Comparison of ENCODE assay signal across 22 mouse cellular contexts in the genomic region with DNA sequence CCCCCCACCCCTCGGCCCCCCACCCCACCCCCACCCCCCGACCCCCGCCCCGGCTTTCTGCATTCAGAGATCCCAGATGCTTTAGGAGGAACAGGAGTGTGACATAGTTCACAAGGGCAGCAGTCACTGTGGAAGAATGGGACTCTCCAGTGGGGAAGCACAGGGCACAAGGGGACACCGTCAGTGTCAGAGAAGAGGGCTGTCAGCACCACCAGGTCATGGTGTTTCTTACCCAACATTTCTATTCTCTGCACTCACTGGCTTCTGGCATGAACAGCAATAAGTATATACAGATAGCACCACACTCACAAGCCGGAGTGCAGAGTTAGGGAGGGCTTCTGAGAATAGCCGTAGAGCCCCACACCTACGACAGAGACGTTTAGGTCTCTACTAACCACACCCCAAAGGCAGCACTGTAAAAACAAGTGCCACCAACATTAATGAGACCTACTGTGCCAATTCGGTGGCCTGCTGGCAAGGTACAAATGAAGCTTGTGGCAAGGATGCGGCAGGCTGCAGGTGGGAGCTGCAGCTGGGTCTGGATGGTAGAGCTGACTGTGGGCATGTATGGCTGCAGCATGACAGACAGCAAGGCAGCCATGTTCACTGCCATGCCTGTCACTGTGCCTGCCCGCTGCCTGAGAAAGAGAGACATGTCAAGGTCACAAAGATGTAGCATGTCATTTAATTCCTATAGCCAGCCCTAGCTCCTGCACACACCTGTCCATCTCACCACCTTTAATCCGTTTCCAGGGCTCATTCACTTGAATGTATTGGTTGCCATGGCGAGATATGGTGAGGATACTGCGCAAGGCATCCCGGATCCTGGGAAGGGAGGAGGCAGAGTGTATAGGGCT. TPM values are rescaled to one million over a fixed set of nuclear protein-coding genes. Genes with fewer than 3 reads are reported as not detected.
DNase-seq lines count a peak whose midpoint lies in the region; ATAC-seq lines count a peak whose summit lies in the region.
"Had no signal": no experiment of that assay in that cellular context is flagged by ENCODE, and none has a peak within 500 bp of the region (broad histone marks: within the 10 kb centered on the region; RNA-seq: fewer than 3 reads in every experiment).

No protein-coding gene starts in this region.

- 0 out of 2 replicates have a peak overlapping the region, but pooled peaks have one; percentile 6 for H3K27ac ChIP-seq in forebrain, embryonic 14.5 days (ENCODE audit: low read depth, low read length)
- H3K27ac ChIP-seq in forebrain, embryonic 13.5 days: no peak overlapping the region
- peak overlapping the region; percentile 46 for H3K27ac ChIP-seq in heart, embryonic 13.5 days (replicated peaks)
- H3K27ac ChIP-seq: embryonic facial prominence, embryonic 15.5 days; forebrain, embryonic 10.5 days; hindbrain, embryonic 10.5 days; hindbrain, postnatal 0 days; kidney, embryonic 15.5 days had no signal

- no peak for ATAC-seq in forebrain, embryonic 14.5 days
- no peak for ATAC-seq in forebrain, embryonic 13.5 days
- no peak for ATAC-seq in heart, embryonic 13.5 days (ENCODE audit: extremely low read depth, insufficient number of reproducible peaks, low FRiP score, low TSS enrichment)
- no peak for ATAC-seq in megakaryocyte, adult 5-6 weeks (ENCODE audit: poor library complexity, severe bottlenecking)
- ATAC-seq: hindbrain, postnatal 0 days; intestine, postnatal 0 days; lung, postnatal 0 days; midbrain, embryonic 16.5 days had no signal

- H3K4me2 ChIP-seq in forebrain, embryonic 14.5 days (ENCODE audit: low read length): no peak overlapping the region
- H3K4me2 ChIP-seq in forebrain, embryonic 13.5 days: no peak overlapping the region
- H3K4me2 ChIP-seq in heart, embryonic 13.5 days: no peak overlapping the region
- H3K4me2 ChIP-seq: embryonic facial prominence, embryonic 15.5 days; kidney, embryonic 15.5 days had no signal

- no peaks in the 10 kb centered on the region for H3K9me3 ChIP-seq in forebrain, embryonic 14.5 days (replicated peaks; ENCODE audit: control insufficient read depth, low read length)
- no peaks in the 10 kb centered on the region for H3K9me3 ChIP-seq in forebrain, embryonic 13.5 days (replicated peaks)
- no peaks in the 10 kb centered on the region for H3K9me3 ChIP-seq in heart, embryonic 13.5 days
- H3K9me3 ChIP-seq in megakaryocyte, embryonic 14.5 days: no peaks in the 10 kb centered on the region
- H3K9me3 ChIP-seq: embryonic facial prominence, embryonic 15.5 days; forebrain, embryonic 10.5 days; hindbrain, embryonic 10.5 days; kidney, embryonic 15.5 days had no signal

- peaks cover 94% of the 10 kb centered on the region for H3K36me3 ChIP-seq in forebrain, embryonic 14.5 days (ENCODE audit: control insufficient read depth, insufficient read depth, low read length)
- H3K36me3 ChIP-seq in forebrain, embryonic 13.5 days (ENCODE audit: poor library complexity, severe bottlenecking): peaks cover 90% of the 10 kb centered on the region
- peaks cover 92% of the 10 kb centered on the region for H3K36me3 ChIP-seq in heart, embryonic 13.5 days
- H3K36me3 ChIP-seq in megakaryocyte, embryonic 14.5 days (replicated peaks; ENCODE audit: low read length): peaks cover 99% of the 10 kb centered on the region

- 92% methylated on average over 16 of the region's 16 CpGs for WGBS in forebrain, embryonic 14.5 days
- WGBS in forebrain, embryonic 13.5 days: 88% methylated on average over 16 of the region's 16 CpGs
- 66% methylated on average over 16 of the region's 16 CpGs for WGBS in heart, embryonic 13.5 days

- no peak overlapping the region for H3K4me3 ChIP-seq in forebrain, embryonic 14.5 days (ENCODE audit: low read depth, low read length)
- H3K4me3 ChIP-seq in forebrain, embryonic 13.5 days: no peak overlapping the region
- H3K4me3 ChIP-seq in heart, embryonic 13.5 days: no peak overlapping the region
- H3K4me3 ChIP-seq in megakaryocyte, embryonic 14.5 days (replicated peaks): peak overlapping the region; percentile 55
- H3K4me3 ChIP-seq: embryonic facial prominence, embryonic 15.5 days; forebrain, embryonic 10.5 days; hindbrain, embryonic 10.5 days; kidney, embryonic 15.5 days had no signal

- H3K9ac ChIP-seq in forebrain, embryonic 14.5 days (ENCODE audit: low read length): no peak overlapping the region
- no peak overlapping the region for H3K9ac ChIP-seq in forebrain, embryonic 13.5 days
- H3K9ac ChIP-seq in heart, embryonic 13.5 days: 0 out of 2 replicates have a peak overlapping the region, but pooled peaks have one; percentile 5
- H3K9ac ChIP-seq: embryonic facial prominence, embryonic 15.5 days; kidney, embryonic 15.5 days had no signal

- no peaks in the 10 kb centered on the region for H3K27me3 ChIP-seq in forebrain, embryonic 14.5 days (replicated peaks; ENCODE audit: control insufficient read depth, insufficient read depth, low read length)
- no peaks in the 10 kb centered on the region for H3K27me3 ChIP-seq in forebrain, embryonic 13.5 days
- H3K27me3 ChIP-seq in heart, embryonic 13.5 days (replicated peaks): no peaks in the 10 kb centered on the region
- H3K27me3 ChIP-seq in megakaryocyte, embryonic 14.5 days (replicated peaks): no peaks in the 10 kb centered on the region
- H3K27me3 ChIP-seq: embryonic facial prominence, embryonic 15.5 days; kidney, embryonic 15.5 days had no signal

- no peaks in the 10 kb centered on the region; the same call in 1 of the 2 replicates for H3K4me1 ChIP-seq in forebrain, embryonic 14.5 days (ENCODE audit: control insufficient read depth, insufficient read depth, low read length)
- peaks cover 12% of the 10 kb centered on the region for H3K4me1 ChIP-seq in forebrain, embryonic 13.5 days
- H3K4me1 ChIP-seq in heart, embryonic 13.5 days: peaks cover 49% of the 10 kb centered on the region
- H3K4me1 ChIP-seq in megakaryocyte, embryonic 14.5 days: peaks cover 53% of the 10 kb centered on the region

- DNase-seq in forebrain, embryonic 14.5 days (ENCODE audit: low spot score): no peak
- DNase-seq in heart, adult 11 months: no peak
- no peak for DNase-seq in yolk sac, embryonic 10.5 days (ENCODE audit: low spot score)
- DNase-seq: adrenal gland, adult 2 months; cerebellum, adult 9-11 months; gastrocnemius, postnatal 25 days; right cerebral cortex, postnatal 14 days; spleen, adult 18-20 months; thymus, postnatal 25 days had no signal

RNA-seq across cellular contexts. Expression of a gene that starts 8.4 kb away (rescaled TPM):
- polyA plus RNA-seq in forebrain, embryonic 14.5 days (2014; fragmentation: Nextera tagmentation; extraction: Ambion mirVana): 8.4 and 11.2 TPM in 2 replicates
- 13.6 and 16.7 TPM in 2 replicates for polyA plus RNA-seq in forebrain, embryonic 13.5 days (2015; fragmentation: Nextera tagmentation; extraction: Ambion mirVana)
- polyA plus RNA-seq in heart, embryonic 13.5 days (2015; fragmentation: Nextera tagmentation; extraction: Ambion mirVana): 12.6 and 12.7 TPM in 2 replicates
- polyA plus RNA-seq in megakaryocyte, embryonic 14.5 days (2012; ENCODE audit: insufficient read depth, low replicate concordance): 245 and 640 TPM in 2 replicates
- 40.4 and 48.4 TPM in 2 replicates for total RNA-seq in megakaryocyte, adult 5-6 weeks (2015)
- total RNA-seq in megakaryocyte, adult 5-6 weeks (2017): 5.6 and 8.9 TPM in 2 replicates

RNA-seq across cellular contexts. Expression of a gene that starts 14.3 kb away (rescaled TPM):
- polyA plus RNA-seq in forebrain, embryonic 14.5 days (2014; fragmentation: Nextera tagmentation; extraction: Ambion mirVana): 124 and 135 TPM in 2 replicates
- 137 and 138 TPM in 2 replicates for polyA plus RNA-seq in forebrain, embryonic 13.5 days (2015; fragmentation: Nextera tagmentation; extraction: Ambion mirVana)
- 84.0 and 86.4 TPM in 2 replicates for polyA plus RNA-seq in heart, embryonic 13.5 days (2015; fragmentation: Nextera tagmentation; extraction: Ambion mirVana)
- 26.0 and 101 TPM in 2 replicates for polyA plus RNA-seq in megakaryocyte, embryonic 14.5 days (2012; ENCODE audit: insufficient read depth, low replicate concordance)
- 38.4 and 47.8 TPM in 2 replicates for total RNA-seq in megakaryocyte, adult 5-6 weeks (2015)
- 80.3 and 95.2 TPM in 2 replicates for total RNA-seq in megakaryocyte, adult 5-6 weeks (2017)

RNA-seq across cellular contexts. Expression of a gene that starts 24.5 kb away (rescaled TPM):
- 0.70 and 1.2 TPM in 2 replicates for polyA plus RNA-seq in forebrain, embryonic 14.5 days (2014; fragmentation: Nextera tagmentation; extraction: Ambion mirVana)
- 0.39 and 0.72 TPM in 2 replicates for polyA plus RNA-seq in forebrain, embryonic 13.5 days (2015; fragmentation: Nextera tagmentation; extraction: Ambion mirVana)
- polyA plus RNA-seq in heart, embryonic 13.5 days (2015; fragmentation: Nextera tagmentation; extraction: Ambion mirVana): 1.7 and 1.9 TPM in 2 replicates
- 6.1 and 10.4 TPM in 2 replicates for polyA plus RNA-seq in megakaryocyte, embryonic 14.5 days (2012; ENCODE audit: insufficient read depth, low replicate concordance)
- total RNA-seq in megakaryocyte, adult 5-6 weeks (2015): 135 and 138 TPM in 2 replicates
- total RNA-seq in megakaryocyte, adult 5-6 weeks (2017): 96.8 and 108 TPM in 2 replicates

RNA-seq across cellular contexts. Expression of a gene that starts 31.1 kb away (rescaled TPM):
- 286 and 300 TPM in 2 replicates for polyA plus RNA-seq in forebrain, embryonic 14.5 days (2014; fragmentation: Nextera tagmentation; extraction: Ambion mirVana)
- 262 and 282 TPM in 2 replicates for polyA plus RNA-seq in forebrain, embryonic 13.5 days (2015; fragmentation: Nextera tagmentation; extraction: Ambion mirVana)
- 133 and 136 TPM in 2 replicates for polyA plus RNA-seq in heart, embryonic 13.5 days (2015; fragmentation: Nextera tagmentation; extraction: Ambion mirVana)
- 176 and 219 TPM in 2 replicates for polyA plus RNA-seq in megakaryocyte, embryonic 14.5 days (2012; ENCODE audit: insufficient read depth, low replicate concordance)
- total RNA-seq in megakaryocyte, adult 5-6 weeks (2015): 78.9 and 82.6 TPM in 2 replicates
- total RNA-seq in megakaryocyte, adult 5-6 weeks (2017): 90.1 and 96.4 TPM in 2 replicates

RNA-seq across cellular contexts. Expression of a gene that starts 34.1 kb away (rescaled TPM):
- polyA plus RNA-seq in forebrain, embryonic 14.5 days (2014; fragmentation: Nextera tagmentation; extraction: Ambion mirVana): 47.6 and 68.8 TPM in 2 replicates
- 45.4 and 47.6 TPM in 2 replicates for polyA plus RNA-seq in forebrain, embryonic 13.5 days (2015; fragmentation: Nextera tagmentation; extraction: Ambion mirVana)
- 0.32 and 0.63 TPM in 2 replicates for polyA plus RNA-seq in heart, embryonic 13.5 days (2015; fragmentation: Nextera tagmentation; extraction: Ambion mirVana)
- polyA plus RNA-seq in megakaryocyte, embryonic 14.5 days (2012; ENCODE audit: insufficient read depth, low replicate concordance): 6.6 and 11.4 TPM in 2 replicates
- 0.85 and 0.93 TPM in 2 replicates for total RNA-seq in megakaryocyte, adult 5-6 weeks (2015)
- 0.70 and 0.94 TPM in 2 replicates for total RNA-seq in megakaryocyte, adult 5-6 weeks (2017)
- total RNA-seq: neutrophil, adult 5-6 weeks had no signal

Comparison
In these comparisons a context has a peak if more than half of its experiments do, and no peak if none do; other contexts are left out.
1. RNA of a gene that starts 8.4 kb away (polyA plus RNA-seq): 245 to 640 TPM in megakaryocyte, embryonic 14.5 days; 13.6 to 16.7 TPM in forebrain, embryonic 13.5 days, 12.6 to 12.7 TPM in heart, embryonic 13.5 days and 8.4 to 11.2 TPM in forebrain, embryonic 14.5 days; every median in the first group is over 10 times any median in the second.